Mouse (Mus musculus): Measurements from ENCODE around the gene Bean1.

Gene Bean1

GRCm38 (mm10) chr8:104232039-104232438 is 61.8 kb downstream of the Bean1 start:
- in situ Hi-C loops (cut with MboI; ENCODE audit: unreplicated experiment in 2 of 2): no loop called here

- in situ Hi-C loops (cut with MboI; ENCODE audit: unreplicated experiment in 2 of 2): no loop called here
These were observed 62.7 kb downstream of the Bean1 start for GRCm38 (mm10) chr8:104232919-104233318.

GRCm38 (mm10) chr8:104234573-104234972 is 64.3 kb downstream of the Bean1 start:
- in situ Hi-C loops (cut with MboI; ENCODE audit: unreplicated experiment in 2 of 2): no loop called here

GRCm38 (mm10) chr8:104239418-104239861 is 69.2 kb downstream of the Bean1 start:
- in situ Hi-C loops (cut with MboI; ENCODE audit: unreplicated experiment in 2 of 2): no loop called here

GRCm38 (mm10) chr8:104242038-104242644 is 71.9 kb downstream of the Bean1 start:
- in situ Hi-C loops (cut with MboI; ENCODE audit: unreplicated experiment in 2 of 2): no loop called here

GRCm38 (mm10) chr8:104246621-104247020 is 76.4 kb downstream of the Bean1 start:
- in situ Hi-C loops (cut with MboI; ENCODE audit: unreplicated experiment in 2 of 2): loop anchor here in 1 of 2 experiments (5.0 kb wide), 1 partner anchor 59 kb away; no protein-coding TSS in a partner anchor

- in situ Hi-C loops (cut with MboI; ENCODE audit: unreplicated experiment in 2 of 2): loop anchor here in 1 of 2 experiments (5.0 kb wide), 1 partner anchor 60 kb away; no protein-coding TSS in a partner anchor
These were observed 77.0 kb downstream of the Bean1 start for GRCm38 (mm10) chr8:104247054-104247907.

GRCm38 (mm10) chr8:104247908-104248275 is 77.7 kb downstream of the Bean1 start:
- in situ Hi-C loops (cut with MboI; ENCODE audit: unreplicated experiment in 2 of 2): loop anchor here in 1 of 2 experiments (5.0 kb wide), 1 partner anchor 61 kb away; no protein-coding TSS in a partner anchor

GRCm38 (mm10) chr8:104248276-104248675 is 78.0 kb downstream of the Bean1 start, which contains the start of gene Tk2:
Tk2 (minus strand) TSS chr8:104248558.
- in situ Hi-C loops (cut with MboI; ENCODE audit: unreplicated experiment in 2 of 2): loop anchor here in 1 of 2 experiments (5.0 kb wide), 1 partner anchor 61 kb away; no protein-coding TSS in a partner anchor

GRCm38 (mm10) chr8:104249442-104249996 is 79.3 kb downstream of the Bean1 start:
- in situ Hi-C loops (cut with MboI; ENCODE audit: unreplicated experiment in 2 of 2): loop anchor here in 1 of 2 experiments (5.0 kb wide), 1 partner anchor 62 kb away; no protein-coding TSS in a partner anchor

- in situ Hi-C loops (cut with MboI; ENCODE audit: unreplicated experiment in 2 of 2): loop anchor here in 1 of 2 experiments (10.0 to 25.0 kb wide), 2 partner anchors 106 to 162 kb away; no protein-coding TSS in a partner anchor
These were observed 80.5 kb downstream of the Bean1 start, which contains the start of gene Cklf for GRCm38 (mm10) chr8:104250439-104251367. Cklf (plus strand) TSS chr8:104250861.

GRCm38 (mm10) chr8:104251461-104251860 is 81.2 kb downstream of the Bean1 start:
- in situ Hi-C loops (cut with MboI; ENCODE audit: unreplicated experiment in 2 of 2): loop anchor here in 1 of 2 experiments (10.0 to 25.0 kb wide), 2 partner anchors 107 to 161 kb away; no protein-coding TSS in a partner anchor

GRCm38 (mm10) chr8:104253016-104253415 is 82.8 kb downstream of the Bean1 start:
- in situ Hi-C loops (cut with MboI; ENCODE audit: unreplicated experiment in 2 of 2): loop anchor here in 1 of 2 experiments (10.0 to 25.0 kb wide), 2 partner anchors 108 to 159 kb away; no protein-coding TSS in a partner anchor

GRCm38 (mm10) chr8:104261802-104262201 is 91.6 kb downstream of the Bean1 start:
- in situ Hi-C loops (cut with MboI; ENCODE audit: unreplicated experiment in 2 of 2): loop anchor here in 1 of 2 experiments (10.0 to 25.0 kb wide), 2 partner anchors 73 to 150 kb away; partner anchors contain the start of gene Cmtm3

- in situ Hi-C loops (cut with MboI; ENCODE audit: unreplicated experiment in 2 of 2): loop anchor here in 1 of 2 experiments (10.0 to 25.0 kb wide), 2 partner anchors 70 to 148 kb away; partner anchors contain the start of gene Cmtm3
These were observed 94.2 kb downstream of the Bean1 start for GRCm38 (mm10) chr8:104264271-104264935.

- in situ Hi-C loops (cut with MboI; ENCODE audit: unreplicated experiment in 2 of 2): loop anchor here in 1 of 2 experiments (10.0 to 25.0 kb wide), 2 partner anchors 66 to 144 kb away; partner anchors contain the start of gene Cmtm3
These were observed 98.1 kb downstream of the Bean1 start for GRCm38 (mm10) chr8:104268368-104268767.
